Mouse (Mus musculus) kidney, adult 2 months (tissue): Measurements from ENCODE around the gene Gatad1. TPM values are rescaled to one million over a fixed set of nuclear protein-coding genes. Genes with fewer than 3 reads are reported as not detected.
"Not testable (repeated sequence)": the region's sequence is repeated elsewhere in the genome, so short reads cannot be mapped to it uniquely, and the experiment has no call there.

Experiments used
- DNase-seq: peaks from one replicate; pipeline ENCODE4 v3.0.0; 2021
- H3K27ac ChIP-seq: fragments of 200-500 bp; 2 replicates; pipeline ENCODE4 v1.5.1; 2012; ENCODE audit warnings: low read depth, low read length, control low read depth, inconsistent platforms; ENCODE audit not compliant: insufficient read depth
- H3K27me3 ChIP-seq: fragments of 200-500 bp; replicated peaks from 2 replicates; pipeline ENCODE4 v1.6.1; 2012; ENCODE audit warnings: mild to moderate bottlenecking, moderate library complexity, low read length, inconsistent platforms; ENCODE audit not compliant: control insufficient read depth, insufficient read depth
- H3K36me3 ChIP-seq: fragments of 200-500 bp; 2 replicates; pipeline ENCODE4 v1.6.1; 2012; ENCODE audit warnings: mild to moderate bottlenecking, moderate library complexity, low read length, inconsistent platforms; ENCODE audit not compliant: control insufficient read depth, insufficient read depth
- H3K4me1 ChIP-seq: fragments of 200-500 bp; 2 replicates; pipeline ENCODE4 v1.6.1; 2011; ENCODE audit warnings: low read length; ENCODE audit not compliant: control insufficient read depth, insufficient read depth
- H3K4me3 ChIP-seq: fragments of 200-500 bp; 2 replicates; pipeline ENCODE4 v1.5.1; 2011; ENCODE audit warnings: mild to moderate bottlenecking, low read depth, low read length, control low read depth; ENCODE audit not compliant: insufficient read depth
- CTCF ChIP-seq: fragments of 200-500 bp; conservative IDR thresholded peaks from 2 replicates; pipeline ENCODE4 v1.5.1; 2011; ENCODE audit warnings: low read depth, mild to moderate bottlenecking, control low read depth, low read length, moderate library complexity, mixed read lengths; ENCODE audit not compliant: insufficient read depth, insufficient read length
- POLR2A ChIP-seq: fragments of 200-500 bp; IDR thresholded peaks from one replicate; pipeline ENCODE4 v1.6.1; 2011; ENCODE audit warnings: low read depth, low read length, control low read depth
- WGBS: fragments of 180-500 bp; shearing (Covaris S2); methylation state at CpG from one replicate; pipeline ENCODE4 v1.1.7; 2018; 5-methylcytosine and 5-hydroxymethylcytosine counted together
- polyA plus RNA-seq: library from polyadenylated mRNA; depleted of rRNA; stranded (reverse); fragments of >200 nt; gene quantifications from 2 replicates; pipeline ENCODE4 v1.2.3, GENCODE M21; 2012

Gene Gatad1
- polyA plus RNA-seq, 1 experiment: 93.0 TPM

- Histone ChIP-seq H3K4me3 (no peak overlapping the region), H3K4me1 (no peaks in the 10 kb centered on the region), H3K27ac (no peak overlapping the region), H3K36me3 (peaks cover 2% of the 10 kb centered on the region; the same call in 1 of the 2 replicates), H3K27me3 (no peaks in the 10 kb centered on the region)
- TF ChIP-seq POLR2A (no peak), CTCF (no peak)
- 81% methylated on average over 8 of the region's 8 CpGs for WGBS
- DNase-seq: no peak
These were observed 21.7 kb downstream of the Gatad1 start for GRCm38 (mm10) chr5:3635286-3635685.

GRCm38 (mm10) chr5:3633951-3634350 is 23.0 kb downstream of the Gatad1 start:
- no peak overlapping the region for H3K27ac ChIP-seq
- H3K27me3 ChIP-seq: no peaks in the 10 kb centered on the region
- TF ChIP-seq POLR2A: no peak
- peak; percentile 31; the same call in 1 of the 2 replicates for TF ChIP-seq CTCF
- 78% methylated on average over 4 of the region's 4 CpGs for WGBS
- H3K36me3 ChIP-seq: peaks cover 2% of the 10 kb centered on the region; the same call in 1 of the 2 replicates
- no peak for DNase-seq
- H3K4me3 ChIP-seq: no peak overlapping the region
- H3K4me1 ChIP-seq: no peaks in the 10 kb centered on the region

- no peak for DNase-seq
- TF ChIP-seq POLR2A (no peak), CTCF (no peak)
- WGBS: 93% methylated on average over 13 of the region's 13 CpGs
These were observed 23.7 kb downstream of the Gatad1 start for GRCm38 (mm10) chr5:3633315-3633714.

GRCm38 (mm10) chr5:3632285-3632684 is 24.7 kb downstream of the Gatad1 start:
- H3K27ac ChIP-seq: no peak overlapping the region
- no peaks in the 10 kb centered on the region for H3K27me3 ChIP-seq
- TF ChIP-seq POLR2A (no peak), CTCF (no peak)
- no peak for DNase-seq
- no peaks in the 10 kb centered on the region for H3K4me1 ChIP-seq
- 89% methylated on average over 5 of the region's 5 CpGs for WGBS
- H3K36me3 ChIP-seq: peaks cover 2% of the 10 kb centered on the region; the same call in 1 of the 2 replicates
- H3K4me3 ChIP-seq: no peak overlapping the region

More at GRCm38 (mm10) chr5:3633315-3633714, 23.7 kb downstream of the Gatad1 start:
- Histone ChIP-seq H3K4me3 (no peak overlapping the region), H3K36me3 (peaks cover 2% of the 10 kb centered on the region; the same call in 1 of the 2 replicates), H3K27me3 (no peaks in the 10 kb centered on the region), H3K27ac (no peak overlapping the region), H3K4me1 (no peaks in the 10 kb centered on the region)

GRCm38 (mm10) chr5:3631512-3632271 is 25.3 kb downstream of the Gatad1 start:
- Histone ChIP-seq H3K27me3 (no peaks in the 10 kb centered on the region), H3K4me3 (no peak overlapping the region), H3K4me1 (no peaks in the 10 kb centered on the region), H3K27ac (no peak overlapping the region), H3K36me3 (peaks cover 2% of the 10 kb centered on the region; the same call in 1 of the 2 replicates)
- DNase-seq: peak; percentile 49
- TF ChIP-seq CTCF (no peak), POLR2A (no peak)
- WGBS: 45% methylated on average over 16 of the region's 16 CpGs

- WGBS: 91% methylated on average over 5 of the region's 5 CpGs
- no peaks in the 10 kb centered on the region for H3K27me3 ChIP-seq
- H3K4me3 ChIP-seq: no peak overlapping the region
- TF ChIP-seq CTCF (no peak), POLR2A (no peak)
- DNase-seq: no peak
- no peaks in the 10 kb centered on the region; the same call in 1 of the 2 replicates for H3K36me3 ChIP-seq
- H3K27ac ChIP-seq: no peak overlapping the region
- H3K4me1 ChIP-seq: no peaks in the 10 kb centered on the region
These were observed 26.9 kb downstream of the Gatad1 start for GRCm38 (mm10) chr5:3630055-3630454.

GRCm38 (mm10) chr5:3620486-3620885 is 36.5 kb downstream of the Gatad1 start:
- no peaks in the 10 kb centered on the region; the same call in 1 of the 2 replicates for H3K36me3 ChIP-seq

GRCm38 (mm10) chr5:3611835-3612234 is 45.1 kb downstream of the Gatad1 start:
- H3K4me1 ChIP-seq, H3K27ac ChIP-seq, H3K36me3 ChIP-seq, H3K27me3 ChIP-seq, H3K4me3 ChIP-seq, DNase-seq: not testable (repeated sequence)
- 92% methylated on average over 2 of the region's 2 CpGs for WGBS

More at GRCm38 (mm10) chr5:3620486-3620885, 36.5 kb downstream of the Gatad1 start:
- Histone ChIP-seq H3K27ac (no peak overlapping the region), H3K4me3 (no peak overlapping the region), H3K4me1 (no peaks in the 10 kb centered on the region), H3K27me3 (no peaks in the 10 kb centered on the region)
- DNase-seq: no peak
- 89% methylated on average over 7 of the region's 7 CpGs for WGBS
- TF ChIP-seq POLR2A (no peak), CTCF (no peak)
